Mouse (Mus musculus): ENCODE measurements around the gene Pycard. TPM values are rescaled to one million over a fixed set of nuclear protein-coding genes. Genes with fewer than 3 reads are reported as not detected.
A peak's percentile ranks its signal among the peaks of the same experiment; 100 is the strongest.
"Not testable (repeated sequence)": the region's sequence is repeated elsewhere in the genome, so short reads cannot be mapped to it uniquely, and the experiment has no call there.

Pycard gene
- polyA plus RNA-seq (2015; fragmentation: Nextera tagmentation; extraction: Ambion mirVana), result 4.1 and 6.7 TPM in 2 replicates

DNA sequence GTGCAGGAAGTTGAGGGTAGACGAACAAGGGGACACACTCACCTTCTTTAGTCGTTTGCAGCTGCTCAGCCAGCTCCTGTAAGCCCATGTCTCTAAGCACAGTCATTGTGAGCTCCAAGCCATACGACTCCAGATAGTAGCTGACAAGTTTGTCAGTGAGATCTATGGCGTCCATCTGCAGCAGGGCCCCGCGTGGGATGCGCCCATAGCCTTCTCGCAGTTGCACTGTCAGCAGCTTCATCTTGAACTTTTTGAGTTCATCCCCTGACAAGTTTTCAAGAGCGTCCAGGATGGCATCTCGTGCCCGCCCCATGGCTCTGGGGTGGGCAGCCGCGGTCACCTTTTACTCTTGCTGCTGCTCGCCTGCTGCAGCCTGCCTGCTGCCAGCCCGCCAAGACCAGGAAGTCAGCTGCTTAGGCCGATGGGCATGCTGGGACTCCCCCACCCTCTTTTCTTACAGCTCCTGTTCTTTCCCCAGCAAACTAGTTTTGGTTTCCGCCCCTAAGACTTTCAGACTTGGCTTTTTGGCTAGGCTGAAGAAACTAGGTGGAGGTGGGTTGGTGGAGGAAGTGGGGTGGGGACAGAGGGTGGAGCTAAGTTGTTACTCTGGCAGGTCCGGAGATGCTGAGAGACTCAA is at the start of gene Pycard:
Pycard (minus strand) TSS at position 527 of the 637 bp plus-strand sequence.
- H3K27me3 ChIP-seq, result no peaks in the 10 kb centered on the region
- H3K4me3 ChIP-seq, result 0 out of 2 replicates have a peak within 1 kb of the TSS, but pooled peaks have one; percentile 8
- H3K27ac ChIP-seq (replicated peaks), result no peak within 1 kb of the TSS
- peak within 1 kb of the TSS; percentile 24 for H3K4me2 ChIP-seq (replicated peaks)
- WGBS, result 26% methylated on average over 18 of the region's 18 CpGs
- no peak within 1 kb of the TSS for H3K9ac ChIP-seq (replicated peaks)
- peaks cover 19% of the 10 kb centered on the region for H3K36me3 ChIP-seq
- 0 out of 2 replicates have a peak, but pooled peaks cover 3% of the 10 kb centered on the region for H3K4me1 ChIP-seq
- H3K9me3 ChIP-seq, result no peaks in the 10 kb centered on the region
- ATAC-seq (replicated peaks), result no peak

DNA sequence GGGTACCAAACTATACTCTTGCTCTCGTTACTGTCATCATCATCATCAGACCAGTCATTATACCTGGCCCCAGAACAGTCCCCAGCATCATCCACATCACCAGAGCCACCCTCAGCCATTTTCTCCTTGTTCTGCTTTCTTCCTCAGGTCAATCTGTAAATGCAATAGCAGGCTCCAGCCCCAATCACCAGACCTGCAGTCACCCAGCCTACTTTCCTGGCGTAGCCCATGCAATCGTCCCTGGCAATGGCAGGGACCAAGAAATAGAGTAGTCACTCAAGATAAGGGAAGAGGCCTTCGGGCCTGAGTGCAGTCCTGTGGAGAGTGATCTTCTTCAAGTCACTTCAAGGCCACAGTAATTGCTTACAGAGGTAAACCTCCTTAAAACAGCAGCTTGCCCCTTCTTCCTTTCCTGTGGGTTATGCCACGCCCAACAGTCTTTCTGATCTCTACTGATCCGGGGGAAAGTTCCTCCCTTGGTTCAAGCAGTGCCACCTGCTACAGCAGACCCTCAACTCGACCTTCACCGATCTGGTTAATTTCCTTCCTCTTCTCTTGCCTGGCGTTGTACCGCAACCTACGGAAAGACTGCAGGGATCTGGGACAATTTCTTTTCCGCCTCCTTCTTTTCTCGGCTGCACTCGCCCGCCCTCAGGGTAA is 48.6 kb upstream of the Pycard start:
- WGBS, result 84% methylated on average over 15 of the region's 15 CpGs
- H3K4me2 ChIP-seq (replicated peaks); H3K4me1 ChIP-seq; H3K36me3 ChIP-seq; H3K9ac ChIP-seq (replicated peaks); H3K4me3 ChIP-seq; H3K9me3 ChIP-seq; H3K27ac ChIP-seq (replicated peaks); H3K27me3 ChIP-seq; ATAC-seq (replicated peaks): not testable (repeated sequence)

DNA sequence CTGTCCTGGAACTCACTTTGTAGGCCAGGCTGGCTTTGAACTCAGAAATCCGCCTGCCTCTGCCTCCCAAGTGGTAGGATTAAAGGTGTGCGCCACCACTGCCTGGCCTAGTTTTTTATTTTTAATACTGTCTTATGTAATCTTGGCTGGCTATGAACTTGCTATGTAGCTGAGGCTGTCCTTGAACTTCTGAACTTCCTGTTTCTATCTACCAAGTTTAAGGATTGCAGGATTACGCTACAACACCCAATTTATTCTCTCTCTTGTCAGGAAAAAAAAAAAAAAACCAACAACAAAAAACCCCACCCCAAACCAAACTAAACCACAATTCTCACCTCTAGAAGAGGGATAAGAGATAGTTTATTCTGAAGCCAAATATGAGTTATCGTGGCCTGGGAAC is 39.9 kb upstream of the Pycard start:
- H3K4me2 ChIP-seq (replicated peaks), result no peak overlapping the region
- no peaks in the 10 kb centered on the region for H3K4me1 ChIP-seq
- no peaks in the 10 kb centered on the region for H3K27me3 ChIP-seq
- no peaks in the 10 kb centered on the region for H3K36me3 ChIP-seq
- H3K4me3 ChIP-seq, result no peak overlapping the region
- no peak for ATAC-seq (replicated peaks)
- 92% methylated on average over 4 of the region's 4 CpGs for WGBS
- H3K9me3 ChIP-seq, result no peaks in the 10 kb centered on the region
- H3K27ac ChIP-seq (replicated peaks), result no peak overlapping the region
- no peak overlapping the region for H3K9ac ChIP-seq (replicated peaks)

DNA sequence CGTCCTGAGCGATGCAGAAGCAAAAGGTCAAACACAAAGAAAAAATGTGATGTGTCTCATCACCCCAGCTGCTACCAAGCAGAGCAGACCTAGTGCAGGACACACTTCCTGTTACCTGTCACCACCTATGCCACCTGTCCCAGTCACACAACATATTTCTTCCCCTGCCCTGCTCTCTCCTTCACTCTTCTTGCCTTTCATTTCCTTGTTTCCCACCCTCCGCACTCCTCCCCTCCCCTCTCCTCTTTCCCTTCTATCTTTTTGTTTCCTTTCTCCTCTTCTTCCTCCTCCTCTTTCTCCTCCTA is 39.3 kb upstream of the Pycard start:
- WGBS, result 98% methylated on average over 3 of the region's 3 CpGs
- no peak overlapping the region for H3K27ac ChIP-seq (replicated peaks)
- no peaks in the 10 kb centered on the region for H3K36me3 ChIP-seq
- no peak overlapping the region for H3K4me2 ChIP-seq (replicated peaks)
- no peak for ATAC-seq (replicated peaks)
- no peak overlapping the region for H3K9ac ChIP-seq (replicated peaks)
- H3K4me3 ChIP-seq, result no peak overlapping the region
- H3K4me1 ChIP-seq, result no peaks in the 10 kb centered on the region
- no peaks in the 10 kb centered on the region for H3K27me3 ChIP-seq
- no peaks in the 10 kb centered on the region for H3K9me3 ChIP-seq

DNA sequence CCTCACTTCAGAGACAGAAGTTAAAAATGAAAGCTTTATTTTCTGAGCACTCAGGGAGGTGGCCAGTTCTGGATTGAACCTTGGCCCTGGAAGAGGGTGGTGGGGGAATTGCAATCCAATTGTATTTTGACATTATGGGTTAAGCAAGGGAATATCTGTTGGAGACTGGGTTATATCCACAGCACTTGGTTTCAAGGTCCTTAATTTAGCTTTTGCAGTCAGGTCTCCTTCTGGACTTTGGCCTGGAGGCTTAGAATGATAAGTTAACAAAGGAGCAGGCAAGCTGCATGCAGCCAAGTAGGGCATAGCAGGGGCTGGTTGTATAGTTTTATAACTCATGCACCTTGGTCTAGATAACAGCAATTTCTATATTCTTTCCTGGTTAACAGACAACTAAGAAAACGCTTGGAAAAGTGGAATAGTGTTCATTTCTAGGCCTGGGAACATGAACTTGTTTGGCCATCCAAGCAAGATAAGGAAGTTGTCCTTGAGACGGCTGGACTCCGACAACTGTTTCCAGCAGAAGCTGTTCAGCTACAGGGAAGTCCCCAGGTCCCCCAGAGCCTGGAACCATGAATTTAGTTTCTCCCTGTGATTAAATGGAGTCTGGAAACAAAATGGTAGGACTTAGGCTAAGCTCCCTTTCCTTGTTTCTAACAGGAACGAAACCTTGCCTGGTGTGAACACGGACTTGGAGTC is 38.8 kb upstream of the Pycard start:
- Histone ChIP-seq H3K36me3 (no peaks in the 10 kb centered on the region), H3K9me3 (no peaks in the 10 kb centered on the region), H3K27ac (replicated peaks) (no peak overlapping the region), H3K4me1 (no peaks in the 10 kb centered on the region), H3K4me3 (no peak overlapping the region), H3K4me2 (replicated peaks) (no peak overlapping the region), H3K9ac (replicated peaks) (no peak overlapping the region), H3K27me3 (no peaks in the 10 kb centered on the region)
- ATAC-seq (replicated peaks), result no peak
- 89% methylated on average over 5 of the region's 5 CpGs for WGBS

DNA sequence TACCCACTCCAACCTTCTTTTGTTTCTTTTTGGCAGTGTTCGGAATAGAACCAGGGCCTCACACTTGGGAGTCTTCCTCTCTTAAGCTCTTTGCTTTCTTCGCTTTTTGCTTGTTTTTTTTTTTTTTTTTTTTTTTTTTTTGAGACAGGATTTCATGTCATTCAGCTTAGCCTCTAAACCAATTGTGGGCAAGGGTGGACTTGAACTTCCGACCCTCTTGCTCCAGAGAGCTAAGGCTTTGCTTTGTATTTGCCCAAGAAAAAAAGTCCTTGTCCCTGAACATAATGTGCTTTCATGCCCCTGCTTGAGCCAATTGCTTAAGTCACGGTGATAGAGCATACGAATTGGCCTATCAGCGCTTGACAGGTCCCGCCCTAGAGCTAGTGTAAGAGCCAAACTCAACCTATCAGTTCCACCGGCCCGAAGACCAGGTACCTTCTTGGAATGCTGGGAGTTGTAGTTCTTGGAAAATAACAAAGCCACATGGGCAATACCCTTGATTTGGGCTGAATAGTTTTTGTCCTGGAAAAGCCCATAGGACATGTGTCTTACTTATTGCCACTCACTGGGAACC is 37.8 kb upstream of the Pycard start:
- Histone ChIP-seq H3K9ac (replicated peaks) (no peak overlapping the region), H3K4me1 (no peaks in the 10 kb centered on the region), H3K36me3 (no peaks in the 10 kb centered on the region), H3K27ac (replicated peaks) (no peak overlapping the region), H3K4me3 (no peak overlapping the region), H3K27me3 (no peaks in the 10 kb centered on the region), H3K4me2 (replicated peaks) (no peak overlapping the region), H3K9me3 (no peaks in the 10 kb centered on the region)
- 40% methylated on average over 9 of the region's 9 CpGs for WGBS
- ATAC-seq (replicated peaks), result no peak

DNA sequence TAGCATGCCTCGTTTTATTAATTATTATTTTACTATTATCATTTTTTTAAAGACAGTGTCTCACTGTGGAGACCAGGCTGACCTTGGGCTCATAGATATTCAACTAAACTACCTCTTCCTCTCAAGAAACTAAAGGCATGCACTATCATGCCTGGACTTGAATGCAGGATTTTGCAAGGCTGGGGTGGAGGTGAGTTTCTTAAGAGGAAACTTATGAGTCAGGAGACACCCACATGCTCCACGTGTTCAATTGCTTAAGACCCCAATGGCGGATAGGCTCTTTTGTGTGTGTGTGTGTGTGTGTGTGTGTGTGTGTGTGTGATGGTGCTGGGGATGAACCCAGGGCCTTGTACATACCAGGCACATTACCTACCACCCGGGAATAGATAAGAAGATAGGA is 31.7 kb upstream of the Pycard start:
- no peak for ATAC-seq (replicated peaks)
- Histone ChIP-seq H3K4me1 (no peaks in the 10 kb centered on the region), H3K9me3 (no peaks in the 10 kb centered on the region), H3K4me2 (replicated peaks) (no peak overlapping the region), H3K27ac (replicated peaks) (no peak overlapping the region), H3K9ac (replicated peaks) (no peak overlapping the region), H3K4me3 (no peak overlapping the region), H3K36me3 (no peaks in the 10 kb centered on the region), H3K27me3 (no peaks in the 10 kb centered on the region)
- 83% methylated on average over 4 of the region's 4 CpGs for WGBS

DNA sequence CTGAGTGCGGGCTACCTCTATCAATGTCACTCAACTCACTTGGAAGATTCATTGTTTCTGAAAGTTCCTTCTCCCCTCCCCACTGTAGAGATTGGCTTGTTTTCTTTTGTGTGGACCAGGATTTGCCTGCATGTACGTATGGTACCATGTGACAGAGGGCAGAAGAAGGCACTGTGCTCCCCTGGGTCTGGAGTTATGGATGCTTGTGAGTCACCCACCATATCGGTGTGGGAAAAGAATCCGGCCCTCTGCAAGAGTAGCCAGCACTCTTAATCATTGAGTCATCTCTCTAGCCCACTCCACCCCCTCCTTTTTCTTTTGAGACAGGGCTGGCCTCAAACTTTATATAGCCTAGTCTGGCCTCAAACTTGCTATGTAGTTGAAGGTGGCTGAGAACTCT is 31.3 kb upstream of the Pycard start:
- no peaks in the 10 kb centered on the region for H3K4me1 ChIP-seq
- no peaks in the 10 kb centered on the region for H3K27me3 ChIP-seq
- H3K36me3 ChIP-seq, result no peaks in the 10 kb centered on the region
- 84% methylated on average over 4 of the region's 4 CpGs for WGBS
- H3K9ac ChIP-seq (replicated peaks), result no peak overlapping the region
- no peak overlapping the region for H3K27ac ChIP-seq (replicated peaks)
- H3K9me3 ChIP-seq, result no peaks in the 10 kb centered on the region
- ATAC-seq (replicated peaks), result no peak
- H3K4me2 ChIP-seq (replicated peaks), result no peak overlapping the region
- H3K4me3 ChIP-seq, result no peak overlapping the region

DNA sequence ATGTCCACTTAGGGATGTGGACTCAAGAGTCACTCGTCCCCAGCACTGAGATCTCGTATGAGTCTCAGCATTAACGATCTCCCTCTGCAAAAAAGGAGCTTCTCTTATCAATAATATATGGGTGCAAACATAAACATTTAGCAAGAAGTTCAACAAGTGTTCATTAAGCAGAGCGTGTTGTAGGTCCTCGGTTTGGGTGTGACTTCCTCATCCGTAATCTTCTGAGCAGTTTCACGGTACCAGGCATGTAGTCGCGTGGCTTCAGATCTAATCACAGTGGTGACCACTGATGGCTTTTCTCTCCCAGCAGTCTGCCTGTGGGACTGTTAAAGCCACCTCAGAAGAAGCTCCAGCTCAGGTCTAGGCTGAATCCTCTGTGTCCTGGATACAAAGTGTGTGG is 30.7 kb upstream of the Pycard start:
- no peaks in the 10 kb centered on the region for H3K36me3 ChIP-seq
- no peaks in the 10 kb centered on the region for H3K9me3 ChIP-seq
- no peak overlapping the region for H3K9ac ChIP-seq (replicated peaks)
- no peak for ATAC-seq (replicated peaks)
- H3K27ac ChIP-seq (replicated peaks), result no peak overlapping the region
- no peak overlapping the region for H3K4me2 ChIP-seq (replicated peaks)
- H3K27me3 ChIP-seq, result no peaks in the 10 kb centered on the region
- WGBS, result 97% methylated on average over 9 of the region's 9 CpGs
- H3K4me3 ChIP-seq, result no peak overlapping the region
- no peaks in the 10 kb centered on the region for H3K4me1 ChIP-seq

DNA sequence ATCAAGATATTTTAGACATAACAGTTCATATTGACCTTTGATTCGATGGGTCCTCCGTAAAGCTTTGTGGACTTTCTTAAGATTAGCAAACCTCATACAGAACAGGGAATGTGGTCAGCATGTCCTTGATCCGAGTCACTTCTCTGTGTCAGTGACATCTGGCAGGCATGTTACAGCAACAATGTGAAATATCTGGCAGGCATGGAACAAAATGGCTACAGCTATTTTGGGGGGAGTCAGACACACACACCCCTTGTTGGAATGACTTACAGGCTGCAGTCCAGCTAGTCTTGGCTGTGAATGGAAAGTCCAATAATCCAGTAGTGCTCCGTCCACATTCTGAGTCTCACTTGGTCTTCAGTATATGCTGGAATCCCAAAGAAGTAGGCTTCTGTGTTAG is 29.9 kb upstream of the Pycard start:
- no peak overlapping the region for H3K27ac ChIP-seq (replicated peaks)
- H3K27me3 ChIP-seq, result no peaks in the 10 kb centered on the region
- 95% methylated on average over 4 of the region's 4 CpGs for WGBS
- ATAC-seq (replicated peaks), result no peak
- no peak overlapping the region for H3K9ac ChIP-seq (replicated peaks)
- no peak overlapping the region for H3K4me3 ChIP-seq
- no peak overlapping the region for H3K4me2 ChIP-seq (replicated peaks)
- H3K36me3 ChIP-seq, result no peaks in the 10 kb centered on the region
- H3K4me1 ChIP-seq, result no peaks in the 10 kb centered on the region
- no peaks in the 10 kb centered on the region for H3K9me3 ChIP-seq

DNA sequence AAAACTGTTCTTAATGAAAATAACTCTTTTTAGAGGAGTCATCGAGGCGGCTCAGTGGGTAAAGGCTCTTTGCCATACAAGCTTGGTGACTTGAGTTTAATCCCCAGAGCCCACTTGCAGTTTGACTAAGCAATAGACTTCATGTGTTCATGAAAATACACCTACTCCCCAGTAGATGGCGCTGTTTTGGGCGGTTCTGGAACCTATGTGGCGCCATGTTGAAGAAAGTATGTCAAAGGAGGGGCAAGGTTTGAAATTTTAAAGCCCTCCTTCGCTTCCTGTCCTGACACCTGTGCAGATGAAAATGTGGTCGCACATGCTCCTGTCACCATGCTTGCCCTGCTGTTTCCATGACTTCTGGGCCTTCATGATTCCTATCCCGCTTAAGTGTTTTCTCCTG is 29.3 kb upstream of the Pycard start:
- ATAC-seq (replicated peaks), result no peak
- no peak overlapping the region for H3K27ac ChIP-seq (replicated peaks)
- no peaks in the 10 kb centered on the region for H3K27me3 ChIP-seq
- no peak overlapping the region for H3K4me2 ChIP-seq (replicated peaks)
- H3K9ac ChIP-seq (replicated peaks), result no peak overlapping the region
- H3K4me1 ChIP-seq, result no peaks in the 10 kb centered on the region
- 66% methylated on average over 8 of the region's 8 CpGs for WGBS
- H3K4me3 ChIP-seq, result no peak overlapping the region
- no peaks in the 10 kb centered on the region for H3K9me3 ChIP-seq
- H3K36me3 ChIP-seq, result no peaks in the 10 kb centered on the region

DNA sequence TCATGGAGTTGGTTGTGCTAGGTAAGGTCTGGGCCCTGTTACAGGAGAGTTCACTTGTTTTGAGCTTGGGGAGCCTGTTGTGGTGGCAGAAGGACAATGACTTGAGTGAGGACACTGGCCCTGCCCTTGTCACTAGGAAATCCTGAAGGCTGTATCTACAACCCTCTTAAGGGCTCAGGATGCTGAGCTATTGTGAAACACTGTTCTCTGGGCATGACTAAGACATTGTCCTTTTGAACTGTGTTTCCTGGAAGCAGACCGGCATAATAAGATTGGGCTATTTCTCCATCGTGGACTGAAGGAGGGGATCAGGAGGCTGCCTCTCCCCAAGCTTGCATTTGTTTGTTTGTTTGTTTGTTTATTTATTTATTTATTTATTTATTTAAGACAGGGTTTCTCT is 25.5 kb upstream of the Pycard start:
- no peak overlapping the region for H3K4me3 ChIP-seq
- no peak overlapping the region for H3K9ac ChIP-seq (replicated peaks)
- ATAC-seq (replicated peaks), result no peak
- 90% methylated on average over 2 of the region's 2 CpGs for WGBS
- H3K4me1 ChIP-seq, result no peaks in the 10 kb centered on the region
- H3K9me3 ChIP-seq, result no peaks in the 10 kb centered on the region
- H3K27ac ChIP-seq (replicated peaks), result no peak overlapping the region
- H3K27me3 ChIP-seq, result no peaks in the 10 kb centered on the region
- H3K36me3 ChIP-seq, result no peaks in the 10 kb centered on the region
- H3K4me2 ChIP-seq (replicated peaks), result no peak overlapping the region
